Mouse (Mus musculus) olfactory bulb, adult 2 months (tissue): Measurements from ENCODE around the gene Gnat1. TPM values are rescaled to one million over a fixed set of nuclear protein-coding genes. Genes with fewer than 3 reads are reported as not detected.

Experiments
- H3K27ac ChIP-seq: fragments of 200-500 bp; 2 replicates; pipeline ENCODE4 v1.5.1; 2012; ENCODE audit warnings: low read depth, low read length; ENCODE audit not compliant: insufficient read depth
- H3K4me1 ChIP-seq: fragments of 200-500 bp; 2 replicates; pipeline ENCODE4 v1.6.1; 2012; ENCODE audit warnings: low read length; ENCODE audit not compliant: control insufficient read depth, insufficient read depth
- H3K4me3 ChIP-seq: fragments of 200-500 bp; 2 replicates; pipeline ENCODE4 v1.5.1; 2012; ENCODE audit warnings: mild to moderate bottlenecking, low read depth, low read length, moderate library complexity; ENCODE audit not compliant: insufficient read depth
- CTCF ChIP-seq: fragments of 200-500 bp; IDR thresholded peaks from 2 replicates; pipeline ENCODE4 v1.5.1; 2012; ENCODE audit warnings: low read depth, mild to moderate bottlenecking, low read length, moderate library complexity; ENCODE audit not compliant: insufficient read depth
- POLR2A ChIP-seq: fragments of 200-500 bp; IDR thresholded peaks from 2 replicates; pipeline ENCODE4 v1.6.1; 2012; ENCODE audit warnings: mild to moderate bottlenecking, low read depth, low read length, moderate library complexity; ENCODE audit not compliant: insufficient read depth
- WGBS: fragments of 180-500 bp; shearing (Covaris S2); methylation state at CpG from one replicate; pipeline ENCODE4 v1.1.7; 2018; 5-methylcytosine and 5-hydroxymethylcytosine counted together
- polyA plus RNA-seq: library from polyadenylated mRNA; stranded (reverse); fragments of >200 nt; gene quantifications from 2 replicates; pipeline ENCODE4 v1.2.4, GENCODE M21; 2012; ENCODE audit warnings: low replicate concordance; ENCODE audit not compliant: missing spikeins, insufficient read depth, insufficient read length

Gene Gnat1
- polyA plus RNA-seq, 1 experiment = not detected

- Histone ChIP-seq H3K27ac (no peak overlapping the region), H3K4me1 (peaks cover 53% of the 10 kb centered on the region), H3K4me3 (no peak overlapping the region)
- WGBS = 82% methylated on average over 3 of the region's 3 CpGs
- TF ChIP-seq CTCF = no peak
Measured at GRCm38 (mm10) chr9:107702606-107703185, 23.2 kb upstream of the Gnat1 start.

DNA sequence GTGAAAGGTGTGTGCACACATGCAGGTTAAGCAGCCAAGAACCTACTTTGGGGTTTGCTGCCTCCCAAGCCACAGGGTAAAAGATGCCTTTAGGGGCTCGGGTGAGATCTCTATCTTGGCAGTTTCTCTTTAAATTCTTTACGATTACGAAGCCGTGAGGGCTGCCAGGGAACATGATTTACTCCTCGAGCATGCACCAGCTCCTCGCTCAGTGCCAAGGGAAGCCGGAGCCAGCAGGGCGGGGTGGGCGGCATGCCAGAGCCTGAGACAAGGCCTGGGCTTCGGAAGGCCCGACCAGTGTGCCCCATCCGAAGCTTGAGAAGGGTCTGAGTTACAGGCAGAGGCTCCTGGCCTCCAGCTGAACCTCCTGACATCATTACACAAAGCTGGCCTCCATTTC is 22.1 kb upstream of the Gnat1 start:
- Histone ChIP-seq H3K4me3 (no peak overlapping the region), H3K4me1 (peaks cover 43% of the 10 kb centered on the region), H3K27ac (no peak overlapping the region)
- WGBS = 35% methylated on average over 12 of the region's 12 CpGs
- no peak for TF ChIP-seq POLR2A
- TF ChIP-seq CTCF = no peak

DNA sequence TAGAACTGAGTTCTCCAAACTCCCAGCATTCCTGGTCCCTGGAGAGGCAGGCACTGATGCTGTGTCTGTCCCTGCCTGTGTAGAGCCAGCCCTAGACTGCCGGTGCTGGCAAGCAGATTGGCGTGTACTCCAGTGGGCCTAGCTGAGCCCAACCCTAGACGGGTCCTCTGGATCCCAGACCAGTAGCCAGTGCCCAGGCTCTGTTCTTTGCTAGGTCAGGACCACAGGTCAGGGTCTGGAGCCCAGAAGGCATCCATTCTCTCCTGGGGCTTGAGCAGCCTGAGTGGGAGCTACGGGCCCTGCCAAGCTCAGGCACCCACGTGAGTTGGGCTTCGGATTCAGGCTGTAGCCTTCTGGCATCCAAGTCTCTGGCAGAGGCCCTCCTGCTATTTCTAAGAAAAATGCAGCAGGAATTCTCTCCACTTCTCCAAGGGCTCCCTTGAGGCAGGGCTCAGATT is 20.6 kb upstream of the Gnat1 start:
- TF ChIP-seq CTCF (no peak), POLR2A (no peak)
- WGBS = 39% methylated on average over 6 of the region's 6 CpGs
- no peak overlapping the region for H3K4me3 ChIP-seq
- H3K27ac ChIP-seq = no peak overlapping the region
- H3K4me1 ChIP-seq = peaks cover 47% of the 10 kb centered on the region

GRCm38 (mm10) chr9:107699376-107699980 is 20.0 kb upstream of the Gnat1 start:
- no peak overlapping the region for H3K27ac ChIP-seq
- TF ChIP-seq POLR2A (no peak), CTCF (no peak)

GRCm38 (mm10) chr9:107698611-107699190 is 19.2 kb upstream of the Gnat1 start:
- peaks cover 47% of the 10 kb centered on the region for H3K4me1 ChIP-seq
- no peak overlapping the region for H3K27ac ChIP-seq
- WGBS = 72% methylated on average over 14 of the region's 14 CpGs

More at GRCm38 (mm10) chr9:107699376-107699980, 20.0 kb upstream of the Gnat1 start:
- Histone ChIP-seq H3K4me3 (no peak overlapping the region), H3K4me1 (peaks cover 49% of the 10 kb centered on the region)
- 53% methylated on average over 9 of the region's 9 CpGs for WGBS

GRCm38 (mm10) chr9:107697811-107698521 is 18.5 kb upstream of the Gnat1 start:
- no peak overlapping the region for H3K4me3 ChIP-seq
- TF ChIP-seq CTCF (no peak), POLR2A (no peak)
- H3K4me1 ChIP-seq = peaks cover 44% of the 10 kb centered on the region
- H3K27ac ChIP-seq = no peak overlapping the region
- WGBS = 59% methylated on average over 14 of the region's 14 CpGs

More at GRCm38 (mm10) chr9:107698611-107699190, 19.2 kb upstream of the Gnat1 start:
- no peak for TF ChIP-seq CTCF
- TF ChIP-seq POLR2A = no peak
- no peak overlapping the region for H3K4me3 ChIP-seq

DNA sequence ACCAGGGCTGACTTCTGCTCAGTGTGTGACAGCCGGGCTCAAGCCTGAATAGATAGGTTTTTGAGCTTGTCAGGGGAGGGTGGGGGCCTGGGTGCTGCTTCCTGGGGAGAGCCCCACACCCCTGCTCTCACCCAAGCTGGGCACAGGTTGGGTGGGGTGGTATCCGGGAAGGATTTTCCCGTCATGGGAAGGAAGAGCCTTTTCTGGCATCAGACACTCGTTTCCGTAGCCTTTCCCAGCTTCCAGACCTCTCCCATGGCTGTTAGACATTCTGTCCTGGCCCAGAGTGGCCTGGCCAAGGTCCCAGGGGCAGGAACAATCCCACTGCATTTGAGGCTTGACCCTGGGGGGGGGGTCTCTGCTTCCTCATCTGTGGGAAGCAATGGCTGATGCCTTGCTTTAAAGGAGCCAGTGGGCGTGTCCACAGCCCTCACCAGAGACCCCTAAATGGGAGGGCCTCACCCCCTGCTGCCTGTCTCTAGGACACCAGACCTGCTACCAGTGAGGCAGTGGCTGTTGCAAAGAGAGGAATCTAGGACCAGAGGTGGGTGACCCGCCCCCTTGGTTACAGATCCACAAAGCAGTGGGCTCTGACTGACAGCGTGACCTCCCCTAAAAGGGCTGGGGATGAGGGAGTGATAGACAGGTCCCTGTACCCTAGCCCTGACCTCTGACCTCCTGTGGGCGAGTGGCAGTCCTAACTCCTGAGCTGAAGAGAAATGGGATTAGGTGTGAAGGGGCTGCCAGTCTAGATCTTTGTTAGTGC is 17.5 kb upstream of the Gnat1 start:
- 68% methylated on average over 9 of the region's 9 CpGs for WGBS
- H3K4me1 ChIP-seq = peaks cover 35% of the 10 kb centered on the region
- no peak overlapping the region for H3K4me3 ChIP-seq
- H3K27ac ChIP-seq = no peak overlapping the region
- TF ChIP-seq POLR2A (no peak), CTCF (no peak)

DNA sequence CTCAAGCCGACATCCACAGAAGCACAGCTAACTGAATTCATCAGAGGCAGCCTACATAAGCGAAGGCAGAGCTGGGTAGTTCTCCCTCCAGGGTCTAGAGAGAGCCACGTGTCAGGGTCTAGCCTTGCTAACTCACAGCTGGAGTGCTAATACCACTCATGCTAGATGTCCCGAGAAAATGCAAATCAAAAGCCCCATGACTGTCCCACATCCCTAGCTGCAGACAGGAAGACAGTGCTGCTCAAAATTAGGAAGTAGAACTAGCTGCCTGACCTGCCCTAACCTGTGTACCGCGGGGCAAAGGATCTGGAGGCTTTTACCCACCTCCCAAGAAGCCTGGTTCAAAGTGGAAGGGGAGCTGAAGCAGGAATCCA is 16.6 kb upstream of the Gnat1 start:
- no peak overlapping the region for H3K27ac ChIP-seq
- H3K4me1 ChIP-seq = peaks cover 30% of the 10 kb centered on the region
- TF ChIP-seq CTCF (no peak), POLR2A (no peak)
- H3K4me3 ChIP-seq = no peak overlapping the region
- WGBS = 64% methylated on average over 6 of the region's 6 CpGs
